Mouse (Mus musculus) stomach, postnatal 0 days (tissue): Measurements from ENCODE around the gene Tnfsf8. TPM values are rescaled to one million over a fixed set of nuclear protein-coding genes. Genes with fewer than 3 reads are reported as not detected.

Experiments
- ATAC-seq: fragments of 200-750 bp; cut with Nextera tagmentation; 2 replicates; pipeline ENCODE4 v1.8.0; 2017; ENCODE audit not compliant: low FRiP score, low TSS enrichment
- DNase-seq: peaks from one replicate; pipeline ENCODE4 v3.0.0-alpha.2; 2016; ENCODE audit warnings: low spot score
- H3K27ac ChIP-seq: fragments of 300-500 bp; sonication (generic); replicated peaks from 2 replicates; pipeline ENCODE4 v1.5.1; 2014; ENCODE audit warnings: mild to moderate bottlenecking, control low read depth
- H3K27me3 ChIP-seq: fragments of 300-500 bp; sonication (generic); 2 replicates; pipeline ENCODE4 v1.6.1; 2014; ENCODE audit warnings: low read length; ENCODE audit not compliant: control insufficient read depth, insufficient read depth
- H3K36me3 ChIP-seq: fragments of 300-500 bp; sonication (generic); 2 replicates; pipeline ENCODE4 v1.6.1; 2014; ENCODE audit warnings: low read length, mixed read lengths; ENCODE audit not compliant: control insufficient read depth, insufficient read depth
- H3K4me1 ChIP-seq: fragments of 300-500 bp; sonication (generic); replicated peaks from 2 replicates; pipeline ENCODE4 v1.6.1; 2014; ENCODE audit warnings: antibody characterized with exemption; ENCODE audit not compliant: control insufficient read depth, insufficient read depth
- H3K4me2 ChIP-seq: fragments of 300-500 bp; sonication (generic); replicated peaks from 2 replicates; pipeline ENCODE4 v1.6.1; 2014; ENCODE audit warnings: low read depth, mild to moderate bottlenecking, control low read depth, moderate library complexity
- H3K4me3 ChIP-seq: fragments of 300-500 bp; sonication (generic); 2 replicates; pipeline ENCODE4 v1.5.1; 2014; ENCODE audit warnings: low read depth, low read length, control low read depth
- H3K9ac ChIP-seq: fragments of 300-500 bp; sonication (generic); 2 replicates; pipeline ENCODE4 v1.6.1; 2014; ENCODE audit warnings: mild to moderate bottlenecking, low read length, control low read depth, mixed read lengths
- H3K9me3 ChIP-seq: fragments of 300-500 bp; sonication (generic); 2 replicates; pipeline ENCODE4 v1.6.1; 2016; ENCODE audit warnings: low read length; ENCODE audit not compliant: control insufficient read depth
- CTCF ChIP-seq: IDR thresholded peaks from 2 replicates; pipeline ENCODE4 v1.5.1; 2016; ENCODE audit warnings: antibody characterized with exemption, low read depth, mild to moderate bottlenecking, moderate library complexity
- EP300 ChIP-seq: optimal IDR thresholded peaks from 2 replicates; pipeline ENCODE3; 2016; ENCODE audit warnings: antibody characterized with exemption
- WGBS: fragments of 180-500 bp; shearing (Covaris S2); extraction: QIAGEN DNeasy Blood & Tissue Kit; methylation state at CpG from one replicate; pipeline ENCODE4 v1.1.7; 2014; 5-methylcytosine and 5-hydroxymethylcytosine counted together
- polyA plus RNA-seq: library from polyadenylated mRNA; unstranded; fragments of >200 nt; fragmentation: Nextera tagmentation; extraction: Ambion mirVana; gene quantifications from 2 replicates; pipeline ENCODE4 v1.2.1, GENCODE M21; 2015

Gene Tnfsf8
- polyA plus RNA-seq, 1 experiment from 2014 or later = not detected

- Histone ChIP-seq H3K27ac (no peak overlapping the region), H3K27me3 (no peaks in the 10 kb centered on the region), H3K9ac (no peak overlapping the region), H3K4me3 (no peak overlapping the region), H3K36me3 (no peaks in the 10 kb centered on the region), H3K4me2 (no peak overlapping the region), H3K4me1 (no peaks in the 10 kb centered on the region), H3K9me3 (no peaks in the 10 kb centered on the region)
- 61% methylated on average over 2 of the region's 2 CpGs for WGBS
- ATAC-seq = no peak
- TF ChIP-seq EP300 = no peak
- no peak for TF ChIP-seq CTCF
- no peak for DNase-seq
Observed at GRCm38 (mm10) chr4:63886156-63886555, 25.0 kb upstream of the Tnfsf8 start.

- no peak for ATAC-seq
- Histone ChIP-seq H3K27ac (no peak overlapping the region), H3K4me3 (no peak overlapping the region), H3K9me3 (no peaks in the 10 kb centered on the region), H3K4me1 (no peaks in the 10 kb centered on the region), H3K36me3 (no peaks in the 10 kb centered on the region), H3K9ac (no peak overlapping the region), H3K27me3 (no peaks in the 10 kb centered on the region), H3K4me2 (no peak overlapping the region)
- TF ChIP-seq CTCF = no peak
- no peak for TF ChIP-seq EP300
- DNase-seq = no peak
- 79% methylated on average over 2 of the region's 2 CpGs for WGBS
Observed at GRCm38 (mm10) chr4:63876720-63877119, 15.6 kb upstream of the Tnfsf8 start.

GRCm38 (mm10) chr4:63875480-63875879 lies 14.3 kb upstream of the Tnfsf8 start:
- no peak overlapping the region for H3K9ac ChIP-seq
- H3K27ac ChIP-seq = no peak overlapping the region
- no peak overlapping the region for H3K4me2 ChIP-seq
- TF ChIP-seq CTCF (no peak), EP300 (no peak)
- H3K4me1 ChIP-seq = no peaks in the 10 kb centered on the region
- no peaks in the 10 kb centered on the region for H3K36me3 ChIP-seq
- WGBS = 93% methylated on average over 3 of the region's 3 CpGs
- no peaks in the 10 kb centered on the region for H3K9me3 ChIP-seq
- DNase-seq (no peak), ATAC-seq (no peak)
- no peaks in the 10 kb centered on the region for H3K27me3 ChIP-seq
- H3K4me3 ChIP-seq = no peak overlapping the region

- H3K36me3 ChIP-seq = no peaks in the 10 kb centered on the region
- no peaks in the 10 kb centered on the region for H3K4me1 ChIP-seq
- no peak overlapping the region for H3K9ac ChIP-seq
- no peaks in the 10 kb centered on the region for H3K9me3 ChIP-seq
- DNase-seq (no peak), ATAC-seq (no peak)
- no peak overlapping the region for H3K27ac ChIP-seq
- no peak overlapping the region for H3K4me2 ChIP-seq
- 89% methylated on average over 1 of the region's 1 CpGs for WGBS
- no peak overlapping the region for H3K4me3 ChIP-seq
- no peak for TF ChIP-seq CTCF
- no peak for TF ChIP-seq EP300
- H3K27me3 ChIP-seq = no peaks in the 10 kb centered on the region
Observed at GRCm38 (mm10) chr4:63870678-63871077, 9.5 kb upstream of the Tnfsf8 start.

- H3K27ac ChIP-seq = no peak overlapping the region
- H3K4me3 ChIP-seq = no peak overlapping the region
- DNase-seq = no peak
- H3K27me3 ChIP-seq = no peaks in the 10 kb centered on the region
- no peaks in the 10 kb centered on the region for H3K4me1 ChIP-seq
- H3K36me3 ChIP-seq = no peaks in the 10 kb centered on the region
- 60% methylated on average over 2 of the region's 2 CpGs for WGBS
- ATAC-seq = no peak
- H3K4me2 ChIP-seq = no peak overlapping the region
- H3K9ac ChIP-seq = no peak overlapping the region
- no peaks in the 10 kb centered on the region for H3K9me3 ChIP-seq
- TF ChIP-seq EP300 (no peak), CTCF (no peak)
Observed at GRCm38 (mm10) chr4:63868770-63869169, 7.6 kb upstream of the Tnfsf8 start.

- H3K27ac ChIP-seq = no peak overlapping the region
- WGBS = 30% methylated on average over 3 of the region's 3 CpGs
- H3K4me1 ChIP-seq = no peaks in the 10 kb centered on the region
- H3K9me3 ChIP-seq = no peaks in the 10 kb centered on the region
- no peak overlapping the region for H3K9ac ChIP-seq
- H3K4me3 ChIP-seq = no peak overlapping the region
- H3K36me3 ChIP-seq = no peaks in the 10 kb centered on the region
- H3K27me3 ChIP-seq = no peaks in the 10 kb centered on the region
- no peak for DNase-seq
- ATAC-seq = no peak
- no peak for TF ChIP-seq CTCF
- TF ChIP-seq EP300 = no peak
- H3K4me2 ChIP-seq = no peak overlapping the region
Observed at GRCm38 (mm10) chr4:63862953-63863352, 1.8 kb upstream of the Tnfsf8 start.
